In the genomic region with DNA sequence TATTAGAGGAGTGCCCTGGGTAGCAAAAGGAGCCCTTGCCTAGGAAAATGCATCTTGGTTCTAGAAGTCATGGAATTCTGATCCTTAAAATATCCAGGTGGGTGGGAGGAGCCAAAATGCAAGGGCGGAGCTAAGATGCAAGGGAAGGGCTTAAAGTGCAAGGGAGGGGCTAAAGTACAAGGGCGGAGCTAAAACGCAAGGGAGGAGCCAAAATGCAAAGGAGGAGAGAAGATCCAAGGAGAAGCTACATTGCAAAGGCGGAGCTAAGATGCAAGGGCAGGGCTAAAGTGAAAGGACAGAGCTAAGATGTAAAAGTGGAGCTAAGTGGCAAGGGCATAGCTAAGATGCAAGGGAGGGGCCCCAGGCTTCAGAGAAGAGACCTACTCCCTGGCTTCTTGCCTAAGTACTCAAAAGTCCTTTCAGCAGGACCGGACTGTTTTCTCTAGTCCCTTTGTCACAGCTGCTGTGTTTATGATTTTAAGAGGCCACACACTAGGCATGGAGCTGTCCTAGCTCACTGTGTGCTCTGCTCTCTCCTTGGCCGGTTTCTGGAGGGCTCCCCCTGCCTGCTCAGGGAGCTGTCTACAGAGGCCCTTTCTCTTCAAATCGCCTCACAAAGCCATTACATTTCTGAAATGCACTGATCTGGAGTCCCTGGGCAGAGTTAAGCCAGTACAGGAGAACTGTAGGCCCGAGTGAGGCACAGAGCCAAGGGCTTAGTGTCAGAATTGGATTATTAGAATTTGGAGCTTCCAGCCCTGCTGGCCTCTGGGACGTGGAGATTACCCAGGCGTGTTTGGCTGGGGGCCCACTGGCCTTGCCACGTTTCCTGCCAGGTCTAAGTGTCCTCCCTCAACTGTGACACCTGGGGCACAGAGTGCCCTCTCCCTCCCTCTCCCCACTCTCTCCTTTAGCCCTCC, we compare ENCODE assay signal across 8 mouse cellular contexts. TPM values are rescaled to one million over a fixed set of nuclear protein-coding genes. Genes with fewer than 3 reads are reported as not detected.
A peak's percentile ranks its signal among the peaks of the same experiment; 100 is the strongest.
DNase-seq lines count a peak whose midpoint lies in the region; ATAC-seq and TF ChIP-seq lines count a peak whose summit lies in the region.

No protein-coding gene starts in this region.

- no peak for TF ChIP-seq CTCF in thymus, adult 2 months (IDR thresholded peaks at IDR 0.05; ENCODE audit: borderline replicate concordance, control insufficient read depth, extremely low read depth, insufficient read depth, low read length, poor library complexity)

- no peaks in the 10 kb centered on the region for H3K36me3 ChIP-seq in thymus, adult 2 months (ENCODE audit: control insufficient read depth, insufficient read depth, low read length)
- no peaks in the 10 kb centered on the region for H3K36me3 ChIP-seq in neural tube, embryonic 14.5 days (ENCODE audit: control insufficient read depth, insufficient read depth, low read length)

- no peak overlapping the region for H3K9ac ChIP-seq in neural tube, embryonic 14.5 days (replicated peaks; ENCODE audit: low read depth, low read length)

- H3K27me3 ChIP-seq in thymus, adult 2 months (ENCODE audit: control insufficient read depth, insufficient read depth, low read length) = no peaks in the 10 kb centered on the region
- H3K27me3 ChIP-seq in neural tube, embryonic 14.5 days (ENCODE audit: control insufficient read depth, insufficient read depth, low read length) = no peaks in the 10 kb centered on the region

- H3K27ac ChIP-seq in thymus, adult 2 months (ENCODE audit: control insufficient read depth, insufficient read depth, low read length) = peak overlapping the region; percentile 94
- H3K27ac ChIP-seq in neural tube, embryonic 14.5 days (ENCODE audit: low read depth, low read length) = 0 out of 2 replicates have a peak overlapping the region, but pooled peaks have one; percentile 10

- WGBS in thymus, adult 2 months = 74% methylated on average over 11 of the region's 11 CpGs
- 56% methylated on average over 11 of the region's 11 CpGs for WGBS in neural tube, embryonic 14.5 days

- H3K9me3 ChIP-seq in neural tube, embryonic 14.5 days (ENCODE audit: control insufficient read depth, low read length) = no peaks in the 10 kb centered on the region

- no peak overlapping the region for H3K4me3 ChIP-seq in thymus, adult 2 months (ENCODE audit: control insufficient read depth, insufficient read depth, low read length)
- no peak overlapping the region for H3K4me3 ChIP-seq in neural tube, embryonic 14.5 days (ENCODE audit: low read depth, low read length)

- DNase-seq in CD4-positive, CD25-positive, alpha-beta regulatory T cell, adult 2 months (ENCODE audit: low read depth, low spot score) = peak; percentile 28
- no peak for DNase-seq in thymus, adult 2 months
- DNase-seq in thymus, postnatal 25 days = no peak
- DNase-seq in kidney, adult 9 months = peak; percentile 85
- no peak for DNase-seq in layer of hippocampus, postnatal 10 days (ENCODE audit: low spot score in 2 of 2)
- DNase-seq in layer of hippocampus, postnatal 36 days = no peak

- H3K4me2 ChIP-seq in neural tube, embryonic 14.5 days (ENCODE audit: low read depth, low read length) = no peak overlapping the region

- peaks cover 25% of the 10 kb centered on the region for H3K4me1 ChIP-seq in thymus, adult 2 months (replicated peaks; ENCODE audit: control insufficient read depth, insufficient read depth, low read length)
- H3K4me1 ChIP-seq in neural tube, embryonic 14.5 days (ENCODE audit: control insufficient read depth, insufficient read depth, low read length) = no peaks in the 10 kb centered on the region

- no peak for ATAC-seq in CD4-positive, CD25-positive, alpha-beta regulatory T cell, adult 4 months
- ATAC-seq in neural tube, embryonic 14.5 days (ENCODE audit: low read depth) = no peak

- no peak for TF ChIP-seq POLR2A in thymus, adult 2 months (IDR thresholded peaks at IDR 0.05; ENCODE audit: control insufficient read depth, extremely low read depth, insufficient read depth, low read length, poor library complexity)

RNA-seq across cellular contexts. Expression of gene Mlec, which starts 8.2 kb away (rescaled TPM):
- 10 to 100 TPM; 28.9 to 37.0 TPM for polyA plus RNA-seq in CD4-positive, CD25-positive, alpha-beta regulatory T cell, adult 4 months (2017; shearing (Covaris generic))
- polyA plus RNA-seq in thymus, adult 2 months (2012; rRNA removed) = 95.0 and 98.5 TPM in 2 replicates
- 23.9 and 26.2 TPM in 2 replicates for polyA plus RNA-seq in neural tube, embryonic 14.5 days (2014; fragmentation: Nextera tagmentation; extraction: Ambion mirVana)
- 10 to 100 TPM; 75.1 to 78.2 TPM for total RNA-seq in layer of hippocampus, postnatal 10 days (2021)
- total RNA-seq in layer of hippocampus, postnatal 36 days (2021) = 10 to 100 TPM; 92.7 to 96.4 TPM

RNA-seq across cellular contexts. Expression of gene Cabp1, which starts 28.0 kb away (rescaled TPM):
- polyA plus RNA-seq in CD4-positive, CD25-positive, alpha-beta regulatory T cell, adult 4 months (2017; shearing (Covaris generic)) = not detected
- polyA plus RNA-seq in thymus, adult 2 months (2012; rRNA removed) = 0.50 and 0.58 TPM in 2 replicates
- 28.1 and 30.3 TPM in 2 replicates for polyA plus RNA-seq in neural tube, embryonic 14.5 days (2014; fragmentation: Nextera tagmentation; extraction: Ambion mirVana)
- total RNA-seq in layer of hippocampus, postnatal 10 days (2021) = 10 to 100 TPM; 78.5 to 79.5 TPM
- 100 to 1,000 TPM; 122 to 139 TPM for total RNA-seq in layer of hippocampus, postnatal 36 days (2021)

RNA-seq across cellular contexts. Expression of gene Unc119b, which starts 31.4 kb away (rescaled TPM):
- 10 to 100 TPM; 16.1 to 16.4 TPM for polyA plus RNA-seq in CD4-positive, CD25-positive, alpha-beta regulatory T cell, adult 4 months (2017; shearing (Covaris generic))
- 67.3 and 68.6 TPM in 2 replicates for polyA plus RNA-seq in thymus, adult 2 months (2012; rRNA removed)
- polyA plus RNA-seq in neural tube, embryonic 14.5 days (2014; fragmentation: Nextera tagmentation; extraction: Ambion mirVana) = 27.9 and 33.9 TPM in 2 replicates
- 10 to 100 TPM; 26.7 to 29.8 TPM for total RNA-seq in layer of hippocampus, postnatal 10 days (2021)
- total RNA-seq in layer of hippocampus, postnatal 36 days (2021) = 10 to 100 TPM; 31.5 TPM

RNA-seq across cellular contexts. Expression of gene Acads, which starts 47.0 kb away (rescaled TPM):
- polyA plus RNA-seq in CD4-positive, CD25-positive, alpha-beta regulatory T cell, adult 4 months (2017; shearing (Covaris generic)) = 10 to 100 TPM; 10.6 to 28.4 TPM
- 99.6 and 101 TPM in 2 replicates for polyA plus RNA-seq in thymus, adult 2 months (2012; rRNA removed)
- polyA plus RNA-seq in neural tube, embryonic 14.5 days (2014; fragmentation: Nextera tagmentation; extraction: Ambion mirVana) = 11.3 and 11.7 TPM in 2 replicates
- total RNA-seq in layer of hippocampus, postnatal 10 days (2021) = 1 to 10 TPM; 6.8 to 9.9 TPM
- total RNA-seq in layer of hippocampus, postnatal 36 days (2021) = 10 to 100 TPM in 1 of 2 experiments, 1 to 10 TPM in 1; 8.8 to 10.3 TPM

Comparison
In these comparisons a context has a peak if more than half of its experiments do, and no peak if none do; other contexts are left out.
1. DNase-seq: peak in CD4-positive, CD25-positive, alpha-beta regulatory T cell, adult 2 months (single experiment) and kidney, adult 9 months (single experiment); none in thymus, adult 2 months (single experiment), thymus, postnatal 25 days (single experiment), layer of hippocampus, postnatal 10 days (0 of 2) and layer of hippocampus, postnatal 36 days (0 of 2).
2. RNA of gene Cabp1, which starts 28.0 kb away (polyA plus RNA-seq): 28.1 to 30.3 TPM in neural tube, embryonic 14.5 days; 0.50 to 0.58 TPM in thymus, adult 2 months and not detected in CD4-positive, CD25-positive, alpha-beta regulatory T cell, adult 4 months; every median in the first group is over 10 times any median in the second.